Mouse (Mus musculus) forebrain, embryonic 12.5 days (tissue): ENCODE results near the gene Krt20. TPM values are rescaled to one million over a fixed set of nuclear protein-coding genes. Genes with fewer than 3 reads are reported as not detected.
A peak's percentile ranks its signal among the peaks of the same experiment; 100 is the strongest.

ENCODE experiments used
- ATAC-seq: fragments of 200-750 bp; cut with Nextera tagmentation; 2 replicates; pipeline ENCODE4 v1.8.0; 2017; ENCODE audit warnings: moderate TSS enrichment; ENCODE audit not compliant: low FRiP score
- H3K27ac ChIP-seq: fragments of 300-500 bp; sonication (generic); 2 replicates; pipeline ENCODE4 v1.5.1; 2016; ENCODE audit warnings: mild to moderate bottlenecking
- H3K27me3 ChIP-seq: fragments of 300-500 bp; sonication (generic); 2 replicates; pipeline ENCODE4 v1.6.1; 2016; ENCODE audit warnings: mild to moderate bottlenecking
- H3K36me3 ChIP-seq: fragments of 300-500 bp; sonication (generic); replicated peaks from 2 replicates; pipeline ENCODE4 v1.6.1; 2016; ENCODE audit warnings: mild to moderate bottlenecking
- H3K4me1 ChIP-seq: fragments of 300-500 bp; sonication (generic); 2 replicates; pipeline ENCODE4 v1.6.1; 2016
- H3K4me2 ChIP-seq: fragments of 300-500 bp; sonication (generic); 2 replicates; pipeline ENCODE4 v1.6.1; 2016; ENCODE audit warnings: mild to moderate bottlenecking, moderate library complexity
- H3K4me3 ChIP-seq: fragments of 300-500 bp; sonication (generic); replicated peaks from 2 replicates; pipeline ENCODE4 v1.5.1; 2016; ENCODE audit warnings: mild to moderate bottlenecking
- H3K9ac ChIP-seq: fragments of 300-500 bp; sonication (generic); 2 replicates; pipeline ENCODE4 v1.6.1; 2016; ENCODE audit warnings: mild to moderate bottlenecking
- H3K9me3 ChIP-seq: fragments of 300-500 bp; sonication (generic); 2 replicates; pipeline ENCODE4 v1.6.1; 2016
- WGBS: fragments of 180-500 bp; shearing (Covaris S2); methylation state at CpG from one replicate; pipeline ENCODE4 v1.1.7; 2016; 5-methylcytosine and 5-hydroxymethylcytosine counted together
- polyA plus RNA-seq: library from polyadenylated mRNA; unstranded; fragments of >200 nt; fragmentation: Nextera tagmentation; extraction: Ambion mirVana; gene quantifications from 2 replicates; pipeline ENCODE4 v1.2.1, GENCODE M21; 2016

Krt20 gene
- polyA plus RNA-seq, 1 experiment from 2014 or later = 0.15 TPM

DNA sequence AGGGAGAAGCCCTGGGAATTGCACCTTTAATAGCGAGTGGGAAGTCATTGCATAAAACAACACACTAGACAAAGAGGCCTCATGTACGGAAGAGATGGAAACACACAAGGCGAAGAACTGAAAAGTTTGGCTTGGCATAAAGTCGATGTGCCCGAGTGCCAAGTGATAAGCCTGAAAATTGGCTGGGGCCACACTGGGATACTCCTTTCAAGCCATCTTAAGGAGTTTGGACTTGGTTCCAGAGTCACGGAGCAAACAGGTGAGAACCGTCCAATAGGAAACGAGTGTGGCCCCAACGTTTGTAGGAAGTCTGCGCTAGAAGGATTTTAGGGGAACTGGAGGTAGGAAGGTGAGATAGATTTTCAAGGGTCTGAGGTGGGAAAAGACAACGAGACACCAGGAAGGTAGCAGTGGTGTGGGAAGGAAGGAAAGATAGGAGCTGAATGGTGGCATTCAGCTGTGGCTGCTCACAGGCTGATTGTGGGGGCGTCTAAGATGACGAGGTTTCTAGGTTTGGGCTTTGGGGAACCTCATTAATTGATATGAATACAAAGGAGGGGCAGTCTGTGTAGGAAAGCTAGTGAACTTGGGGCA is 37.9 kb downstream of the Krt20 start:
- no peak overlapping the region for H3K9ac ChIP-seq
- no peak for ATAC-seq
- no peak overlapping the region for H3K4me3 ChIP-seq
- H3K4me1 ChIP-seq = peaks cover 9% of the 10 kb centered on the region
- H3K36me3 ChIP-seq = no peaks in the 10 kb centered on the region
- no peaks in the 10 kb centered on the region for H3K9me3 ChIP-seq
- peaks cover 3% of the 10 kb centered on the region; the same call in 1 of the 2 replicates for H3K27me3 ChIP-seq
- WGBS = 91% methylated on average over 13 of the region's 13 CpGs
- no peak overlapping the region for H3K4me2 ChIP-seq
- H3K27ac ChIP-seq = no peak overlapping the region

DNA sequence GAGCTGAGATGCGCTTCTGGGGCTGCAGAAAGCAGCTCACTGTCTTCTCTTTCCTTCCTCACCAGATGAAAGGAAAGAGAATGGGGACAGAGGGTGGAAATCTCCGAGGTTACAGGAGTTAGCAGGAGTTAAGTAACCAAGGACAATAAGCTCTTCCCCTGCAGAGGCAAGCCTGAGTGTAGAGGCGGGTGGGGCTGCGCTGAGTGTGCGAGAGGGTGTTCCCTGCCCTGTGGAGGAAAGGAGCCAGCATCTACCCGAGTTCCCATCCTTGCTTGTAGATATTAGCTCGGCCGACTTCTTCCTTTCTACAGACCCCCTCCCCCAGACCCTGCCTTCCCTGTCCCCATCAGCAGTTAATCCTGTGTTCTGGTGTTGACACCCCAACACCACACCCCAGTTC is 39.1 kb downstream of the Krt20 start:
- H3K27ac ChIP-seq = no peak overlapping the region
- no peak overlapping the region for H3K4me3 ChIP-seq
- H3K4me1 ChIP-seq = peaks cover 9% of the 10 kb centered on the region
- H3K36me3 ChIP-seq = no peaks in the 10 kb centered on the region
- H3K4me2 ChIP-seq = no peak overlapping the region
- H3K9me3 ChIP-seq = no peaks in the 10 kb centered on the region
- no peak overlapping the region for H3K9ac ChIP-seq
- no peak for ATAC-seq
- peaks cover 3% of the 10 kb centered on the region; the same call in 1 of the 2 replicates for H3K27me3 ChIP-seq
- 46% methylated on average over 8 of the region's 8 CpGs for WGBS

DNA sequence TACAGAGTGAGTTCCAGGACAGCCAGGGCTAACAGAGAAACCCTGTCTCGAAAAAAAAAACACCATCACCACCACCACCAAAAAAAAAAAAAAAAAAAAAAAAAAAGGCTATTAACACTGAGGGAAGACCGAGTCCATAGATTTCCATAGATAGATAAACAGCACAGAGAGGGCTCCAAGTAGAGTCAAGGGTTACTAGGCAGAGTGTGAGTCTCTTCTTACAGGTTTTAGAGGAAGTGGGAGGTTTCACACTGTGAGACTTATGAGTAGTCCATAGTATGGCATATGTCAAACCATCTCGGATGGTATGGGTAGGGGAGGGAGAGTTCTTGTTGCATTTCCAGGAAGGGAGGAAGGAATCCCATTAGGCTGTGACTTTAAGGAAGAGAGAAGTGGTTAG is 39.9 kb downstream of the Krt20 start:
- peaks cover 9% of the 10 kb centered on the region for H3K4me1 ChIP-seq
- no peak overlapping the region for H3K9ac ChIP-seq
- no peak overlapping the region for H3K4me2 ChIP-seq
- 88% methylated on average over 3 of the region's 3 CpGs for WGBS
- no peak overlapping the region for H3K4me3 ChIP-seq
- no peak overlapping the region for H3K27ac ChIP-seq
- no peak for ATAC-seq
- H3K36me3 ChIP-seq = no peaks in the 10 kb centered on the region
- H3K9me3 ChIP-seq = no peaks in the 10 kb centered on the region
- H3K27me3 ChIP-seq = peaks cover 3% of the 10 kb centered on the region; the same call in 1 of the 2 replicates

DNA sequence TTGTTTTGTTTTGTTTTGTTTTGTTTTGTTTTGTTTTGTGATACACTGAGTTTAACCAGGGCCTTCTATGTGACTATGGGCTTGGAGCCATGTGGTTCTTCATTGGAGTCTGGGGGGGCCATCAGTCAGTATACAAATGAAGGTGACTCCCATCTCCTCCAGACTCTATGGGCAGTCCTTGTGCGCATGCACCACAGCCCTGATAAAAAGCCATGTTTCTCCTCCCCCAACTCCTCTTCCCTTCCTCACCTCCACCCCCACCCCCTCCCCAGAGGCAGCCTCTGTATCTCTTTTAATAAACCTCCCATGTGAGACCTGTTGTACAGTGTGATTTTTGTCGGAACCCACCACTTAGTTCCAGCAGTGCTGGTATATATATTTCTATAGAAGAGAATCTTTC is 41.3 kb downstream of the Krt20 start:
- WGBS = 63% methylated on average over 2 of the region's 2 CpGs

DNA sequence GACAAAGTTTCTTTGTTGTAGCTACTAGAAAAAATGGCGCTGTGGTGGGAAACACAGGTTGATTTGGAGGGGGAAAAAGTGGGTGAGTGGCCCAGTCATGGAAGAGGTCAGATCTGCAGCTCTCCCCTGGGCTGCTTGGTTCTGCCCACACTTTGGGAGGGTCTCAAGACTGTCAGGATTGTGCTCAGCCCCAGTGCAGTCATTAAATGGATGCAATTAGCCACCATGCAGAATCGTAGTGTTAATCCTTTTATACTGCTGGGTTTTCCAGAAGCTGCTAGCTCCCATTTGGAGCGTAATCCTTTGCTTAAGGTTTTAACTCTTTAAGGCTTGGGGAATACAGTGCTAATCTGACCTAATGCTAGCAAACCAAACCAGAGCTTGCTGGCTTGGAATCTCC is 41.9 kb downstream of the Krt20 start:
- Histone ChIP-seq H3K4me3 (no peak overlapping the region), H3K36me3 (no peaks in the 10 kb centered on the region), H3K9ac (no peak overlapping the region), H3K9me3 (no peaks in the 10 kb centered on the region), H3K4me2 (no peak overlapping the region), H3K27me3 (peaks cover 3% of the 10 kb centered on the region; the same call in 1 of the 2 replicates), H3K27ac (peak overlapping the region; percentile 33; the same call in 1 of the 2 replicates), H3K4me1 (peaks cover 9% of the 10 kb centered on the region)
- 13% methylated on average over 3 of the region's 3 CpGs for WGBS
- ATAC-seq = no peak

More for the DNA sequence above, 41.3 kb downstream of the Krt20 start:
- ATAC-seq = no peak
- Histone ChIP-seq H3K27ac (no peak overlapping the region; the same call in 1 of the 2 replicates), H3K9ac (no peak overlapping the region), H3K9me3 (no peaks in the 10 kb centered on the region), H3K4me1 (peaks cover 9% of the 10 kb centered on the region), H3K27me3 (peaks cover 3% of the 10 kb centered on the region; the same call in 1 of the 2 replicates), H3K4me3 (no peak overlapping the region), H3K36me3 (no peaks in the 10 kb centered on the region), H3K4me2 (no peak overlapping the region)

DNA sequence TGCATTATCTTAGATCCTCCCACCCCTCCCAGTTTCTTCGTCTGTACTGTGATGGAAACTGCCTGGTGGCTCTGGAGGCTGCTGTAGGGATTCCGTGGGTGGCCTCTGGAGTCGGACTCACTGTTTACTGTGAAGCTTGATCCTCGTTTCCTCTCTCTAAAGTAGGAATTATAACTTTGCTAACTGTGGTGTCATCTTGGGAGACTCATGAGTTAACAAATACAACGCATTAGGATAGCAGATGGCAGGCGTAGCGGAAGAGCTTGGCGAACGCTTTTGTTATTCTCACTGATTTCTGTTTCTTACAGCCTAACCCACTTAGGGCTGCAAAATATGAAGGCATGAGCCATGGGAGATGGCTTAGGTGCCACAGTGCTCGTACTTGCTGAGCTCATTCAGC is 45.5 kb downstream of the Krt20 start:
- Histone ChIP-seq H3K4me2 (no peak overlapping the region), H3K27me3 (no peaks in the 10 kb centered on the region), H3K9ac (no peak overlapping the region), H3K36me3 (0 out of 2 replicates have a peak, but pooled peaks cover 4% of the 10 kb centered on the region), H3K4me1 (peaks cover 9% of the 10 kb centered on the region), H3K9me3 (no peaks in the 10 kb centered on the region), H3K4me3 (no peak overlapping the region), H3K27ac (no peak overlapping the region)
- 87% methylated on average over 10 of the region's 10 CpGs for whole genome bisulfite sequencing
- ATAC-seq = no peak

DNA sequence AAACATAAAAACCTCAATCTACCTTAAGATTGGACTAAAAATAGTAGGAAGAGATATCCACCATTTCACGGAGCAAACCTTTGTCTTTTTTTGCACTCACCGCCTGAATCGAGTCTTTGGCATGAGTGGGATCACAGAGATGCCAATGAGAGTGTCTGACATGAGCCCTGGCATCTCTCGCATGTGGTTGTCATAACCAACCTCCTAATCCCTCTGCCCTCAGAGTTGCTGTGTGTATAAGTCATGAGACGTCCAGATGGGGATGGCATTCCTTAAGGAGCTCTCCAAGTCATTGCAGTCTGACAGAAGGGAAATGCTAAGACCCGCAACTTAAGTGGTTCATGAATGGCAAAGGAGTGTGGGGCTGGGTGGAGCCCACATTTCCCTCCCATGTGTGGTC is 46.6 kb downstream of the Krt20 start:
- no peak overlapping the region for H3K4me2 ChIP-seq
- no peak overlapping the region for H3K27ac ChIP-seq
- H3K27me3 ChIP-seq = no peaks in the 10 kb centered on the region
- H3K4me3 ChIP-seq = no peak overlapping the region
- no peaks in the 10 kb centered on the region for H3K9me3 ChIP-seq
- ATAC-seq = no peak
- H3K4me1 ChIP-seq = peaks cover 12% of the 10 kb centered on the region
- H3K9ac ChIP-seq = no peak overlapping the region
- 80% methylated on average over 6 of the region's 6 CpGs for WGBS
- 0 out of 2 replicates have a peak, but pooled peaks cover 4% of the 10 kb centered on the region for H3K36me3 ChIP-seq

DNA sequence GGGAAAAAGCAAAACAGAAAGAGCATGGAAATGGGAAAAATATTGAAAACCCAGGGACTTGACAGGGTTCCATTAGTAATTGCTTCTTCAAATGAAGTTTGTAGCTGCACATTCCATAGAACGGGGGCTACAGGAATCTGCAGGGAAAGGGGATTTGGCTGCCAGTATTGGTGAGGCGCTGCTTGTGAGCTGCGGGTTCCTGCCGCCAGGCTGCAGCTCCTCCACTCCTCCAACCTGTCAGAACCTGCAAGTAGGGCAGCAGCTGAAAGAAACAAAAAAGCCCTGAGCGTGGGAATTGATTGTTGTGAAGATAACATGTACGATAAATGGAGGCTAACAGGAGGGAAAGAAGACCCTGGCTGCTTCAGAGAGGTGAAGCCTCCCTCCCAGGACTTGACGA is 47.1 kb downstream of the Krt20 start:
- Histone ChIP-seq H3K4me2 (no peak overlapping the region), H3K4me3 (no peak overlapping the region), H3K9me3 (no peaks in the 10 kb centered on the region), H3K9ac (no peak overlapping the region), H3K4me1 (peaks cover 9% of the 10 kb centered on the region), H3K36me3 (0 out of 2 replicates have a peak, but pooled peaks cover 4% of the 10 kb centered on the region), H3K27ac (no peak overlapping the region), H3K27me3 (no peaks in the 10 kb centered on the region)
- WGBS = 78% methylated on average over 7 of the region's 7 CpGs
- ATAC-seq = no peak

DNA sequence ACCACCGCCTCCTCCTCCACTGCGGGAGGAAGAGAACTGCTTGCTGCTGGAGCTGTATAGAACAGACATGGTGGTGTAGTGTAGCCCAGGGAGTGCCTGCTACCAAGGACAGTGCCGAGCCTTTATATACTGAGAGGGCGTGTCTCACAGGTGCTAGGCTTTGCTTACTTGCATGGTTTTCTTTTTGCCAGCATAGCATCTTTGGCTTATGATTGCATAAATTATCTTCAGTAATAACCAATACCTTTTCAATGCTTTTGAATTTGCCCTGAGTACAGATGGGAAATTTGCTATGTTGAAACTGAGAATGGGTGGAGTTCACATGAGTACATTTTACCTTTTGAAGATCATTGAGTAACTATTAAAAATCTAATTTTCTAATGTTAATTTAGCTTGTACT is 48.7 kb downstream of the Krt20 start, which contains the start of gene Krt10:
TSS of gene Krt10 (minus strand) at position 101 of the 400 bp plus-strand sequence.
- H3K4me2 ChIP-seq = no peak within 1 kb of the TSS
- H3K9ac ChIP-seq = no peak within 1 kb of the TSS
- peaks cover 10% of the 10 kb centered on the region for H3K4me1 ChIP-seq
- ATAC-seq = no peak
- H3K4me3 ChIP-seq = no peak within 1 kb of the TSS
- 0 out of 2 replicates have a peak, but pooled peaks cover 4% of the 10 kb centered on the region for H3K36me3 ChIP-seq
- H3K27me3 ChIP-seq = peaks cover 2% of the 10 kb centered on the region; the same call in 1 of the 2 replicates
- H3K27ac ChIP-seq = no peak within 1 kb of the TSS
- H3K9me3 ChIP-seq = no peaks in the 10 kb centered on the region
- 84% methylated on average over 4 of the region's 4 CpGs for WGBS

DNA sequence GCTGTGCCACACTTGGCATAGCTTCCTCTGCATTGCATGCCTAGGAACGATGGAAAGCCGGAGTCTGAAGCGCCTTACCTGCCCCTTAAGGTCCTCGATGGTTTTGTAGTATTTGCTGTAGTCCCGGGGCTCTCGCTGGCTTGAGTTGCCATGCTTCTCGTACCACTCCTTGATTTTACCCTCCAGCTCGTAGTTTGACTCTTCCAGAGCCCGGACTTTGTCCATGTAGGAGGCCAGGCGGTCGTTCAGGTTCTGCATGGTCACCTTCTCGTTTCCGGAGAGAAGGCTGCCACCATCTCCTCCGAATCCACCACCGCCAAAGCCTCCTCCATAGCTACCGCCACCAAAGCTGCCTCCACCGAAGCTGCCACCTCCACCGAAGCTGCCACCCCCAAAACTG is 49.3 kb downstream of the Krt20 start:
- H3K4me2 ChIP-seq = no peak overlapping the region
- 94% methylated on average over 18 of the region's 18 CpGs for WGBS
- H3K27ac ChIP-seq = no peak overlapping the region
- H3K4me1 ChIP-seq = peaks cover 10% of the 10 kb centered on the region
- no peak overlapping the region for H3K9ac ChIP-seq
- H3K9me3 ChIP-seq = no peaks in the 10 kb centered on the region
- H3K36me3 ChIP-seq = 0 out of 2 replicates have a peak, but pooled peaks cover 4% of the 10 kb centered on the region
- no peak overlapping the region for H3K4me3 ChIP-seq
- H3K27me3 ChIP-seq = peaks cover 4% of the 10 kb centered on the region; the same call in 1 of the 2 replicates
- no peak for ATAC-seq

DNA sequence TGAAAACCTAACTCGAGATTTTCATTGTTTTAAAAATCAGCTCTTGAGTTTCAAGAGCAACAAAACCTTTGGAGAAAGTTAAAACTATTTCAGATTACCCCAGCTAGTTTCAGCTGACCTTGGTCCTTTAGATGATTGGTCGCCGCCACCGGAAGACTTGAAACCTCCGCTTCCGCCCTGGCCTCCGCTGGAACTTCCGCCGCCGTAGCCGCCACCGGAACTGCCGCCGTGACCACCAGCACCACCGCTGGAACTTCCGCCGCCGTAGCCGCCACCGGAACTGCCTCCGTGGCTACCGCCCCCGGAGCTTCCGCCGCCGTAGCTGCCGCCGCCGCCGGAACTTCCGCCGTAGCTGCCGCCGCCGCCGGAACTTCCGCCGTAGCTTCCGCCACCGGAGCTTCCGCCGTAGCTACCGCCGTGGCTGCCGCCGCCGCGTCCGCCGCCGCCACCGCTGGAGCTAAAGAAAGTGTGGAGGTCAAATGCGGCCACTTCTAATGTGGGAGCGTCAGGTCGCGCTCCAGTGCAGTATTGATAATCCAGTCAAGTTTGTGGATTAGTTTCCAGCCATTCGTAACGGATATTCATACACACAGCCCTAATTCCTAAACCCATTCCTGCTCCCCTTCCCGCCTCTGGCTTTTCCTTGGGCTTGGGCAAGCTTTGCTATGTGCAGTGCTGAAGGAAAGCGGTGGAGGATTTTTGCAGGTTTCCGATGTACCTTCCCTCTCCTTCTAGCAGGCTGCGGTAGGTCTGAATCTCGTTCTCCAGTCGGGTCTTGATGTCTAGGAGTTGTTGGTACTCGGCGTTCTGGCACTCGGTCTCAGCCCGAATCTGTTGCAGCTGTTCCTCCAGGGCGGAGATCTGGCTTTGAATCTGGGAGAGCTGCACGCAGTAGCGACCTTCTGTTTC is 51.9 kb downstream of the Krt20 start:
- Histone ChIP-seq H3K27ac (peak overlapping the region; percentile 97), H3K9me3 (no peaks in the 10 kb centered on the region), H3K4me3 (peak overlapping the region; percentile 64), H3K4me2 (peak overlapping the region; percentile 71), H3K27me3 (peaks cover 19% of the 10 kb centered on the region), H3K4me1 (peaks cover 10% of the 10 kb centered on the region), H3K36me3 (0 out of 2 replicates have a peak, but pooled peaks cover 4% of the 10 kb centered on the region), H3K9ac (peak overlapping the region; percentile 65)
- ATAC-seq = peak; percentile 86
- 1% methylated on average over 71 of the region's 71 CpGs for WGBS

DNA sequence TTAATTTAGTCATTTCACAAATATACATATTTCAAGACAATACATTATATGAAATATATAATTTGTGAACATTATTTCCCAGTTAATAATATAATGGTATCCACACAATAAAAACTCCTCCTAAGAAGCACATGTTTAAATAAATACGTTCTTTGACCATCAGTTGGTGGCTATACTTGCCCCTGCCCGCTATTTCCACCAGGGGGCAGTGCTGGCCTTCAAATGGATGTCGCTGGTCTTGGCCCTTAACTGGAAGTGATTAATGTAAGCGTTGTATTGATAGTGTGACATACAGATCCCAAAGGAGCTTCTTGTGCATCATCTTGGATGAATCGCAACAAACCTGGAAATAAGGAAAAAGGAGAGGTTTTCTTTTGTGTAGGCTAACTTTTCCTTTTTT is 58.4 kb downstream of the Krt20 start:
- H3K9me3 ChIP-seq = no peaks in the 10 kb centered on the region
- no peak overlapping the region for H3K4me3 ChIP-seq
- H3K27ac ChIP-seq = no peak overlapping the region
- H3K4me1 ChIP-seq = no peaks in the 10 kb centered on the region
- H3K9ac ChIP-seq = no peak overlapping the region
- 14% methylated on average over 5 of the region's 5 CpGs for WGBS
- peaks cover 22% of the 10 kb centered on the region for H3K27me3 ChIP-seq
- ATAC-seq = no peak
- H3K4me2 ChIP-seq = no peak overlapping the region
- H3K36me3 ChIP-seq = no peaks in the 10 kb centered on the region
